Mouse (Mus musculus) heart, postnatal 25 days (tissue): ENCODE measurements around the gene Cfap54. TPM values are rescaled to one million over a fixed set of nuclear protein-coding genes. Genes with fewer than 3 reads are reported as not detected.

Source experiments
- DNase-seq: peaks from one replicate; pipeline ENCODE4 v3.0.0; 2022; ENCODE audit warnings: low spot score
- intact Hi-C: fragments of 180-260 bp; cut with DNase I; formaldehyde crosslinking; loops from one replicate; pipeline ENCODE4 v1.15.1; 2025
- total RNA-seq, 2 experiments: library from RNA; stranded (reverse); gene quantifications; 2 replicates each; pipeline ENCODE4 v1.2.3; 2021

Gene Cfap54
- total RNA-seq, 2 experiments from 2014 or later: 0.28 to 0.47 TPM

GRCm38 (mm10) chr10:93069041-93069679, 12.3 kb downstream of the Cfap54 start:
- DNase-seq: peak; percentile 54
- intact Hi-C loops: loop anchor here (10.0 kb wide), 1 partner anchor 216 kb away; no protein-coding TSS in a partner anchor

- DNase-seq: no peak
- intact Hi-C loops: loop anchor here (10.0 kb wide), 1 partner anchor 220 kb away; no protein-coding TSS in a partner anchor
Measured at GRCm38 (mm10) chr10:93064973-93065372, 16.4 kb downstream of the Cfap54 start.

GRCm38 (mm10) chr10:93063576-93063975, 17.8 kb downstream of the Cfap54 start:
- intact Hi-C loops: loop anchor here (10.0 kb wide), 1 partner anchor 221 kb away; no protein-coding TSS in a partner anchor
- DNase-seq: no peak

- no peak for DNase-seq
- intact Hi-C loops: loop anchor here (10.0 kb wide), 1 partner anchor 222 kb away; no protein-coding TSS in a partner anchor
Measured at GRCm38 (mm10) chr10:93062395-93062794, 19.0 kb downstream of the Cfap54 start.

GRCm38 (mm10) chr10:93053867-93054266, 27.6 kb downstream of the Cfap54 start:
- intact Hi-C loops: no loop called here
- no peak for DNase-seq

GRCm38 (mm10) chr10:93053315-93053714, 28.1 kb downstream of the Cfap54 start:
- DNase-seq: no peak
- intact Hi-C loops: no loop called here

GRCm38 (mm10) chr10:93051016-93051726, 30.2 kb downstream of the Cfap54 start:
- peak; percentile 49 for DNase-seq
- intact Hi-C loops: no loop called here

GRCm38 (mm10) chr10:93050571-93050970, 30.8 kb downstream of the Cfap54 start:
- intact Hi-C loops: no loop called here
- no peak for DNase-seq

GRCm38 (mm10) chr10:93043195-93043594, 38.2 kb downstream of the Cfap54 start:
- DNase-seq: no peak
- intact Hi-C loops: loop anchor here (10.0 kb wide), 2 partner anchors 432 to 502 kb away; partner anchors contain the start of genes Amdhd1 and Ccdc38

- no peak for DNase-seq
- intact Hi-C loops: loop anchor here (10.0 kb wide), 2 partner anchors 433 to 503 kb away; partner anchors contain the start of genes Amdhd1 and Ccdc38
Measured at GRCm38 (mm10) chr10:93041850-93042249, 39.6 kb downstream of the Cfap54 start.

- no peak for DNase-seq
- intact Hi-C loops: loop anchor here (10.0 kb wide), 2 partner anchors 433 to 503 kb away; partner anchors contain the start of genes Amdhd1 and Ccdc38
Measured at GRCm38 (mm10) chr10:93041392-93041791, 40.0 kb downstream of the Cfap54 start.

GRCm38 (mm10) chr10:93036532-93036931, 44.9 kb downstream of the Cfap54 start:
- no peak for DNase-seq
- intact Hi-C loops: no loop called here

- intact Hi-C loops: no loop called here
- DNase-seq: no peak
Measured at GRCm38 (mm10) chr10:93035489-93035888, 45.9 kb downstream of the Cfap54 start.

GRCm38 (mm10) chr10:93023295-93023694, 58.1 kb downstream of the Cfap54 start:
- DNase-seq: no peak
- intact Hi-C loops: no loop called here

GRCm38 (mm10) chr10:93014059-93014795, 67.2 kb downstream of the Cfap54 start:
- intact Hi-C loops: loop anchor here (2.0 to 10.0 kb wide), 5 partner anchors 182 to 1829 kb away; partner anchors contain the start of gene Tmpo
- DNase-seq: no peak

- intact Hi-C loops: loop anchor here (5.0 to 10.0 kb wide), 4 partner anchors 179 to 1826 kb away; partner anchors contain the start of gene Tmpo
- no peak for DNase-seq
Measured at GRCm38 (mm10) chr10:93011085-93011484, 70.3 kb downstream of the Cfap54 start.

- intact Hi-C loops: no loop called here
- DNase-seq: no peak
Measured at GRCm38 (mm10) chr10:93006970-93007369, 74.4 kb downstream of the Cfap54 start.

- intact Hi-C loops: no loop called here
- no peak for DNase-seq
Measured at GRCm38 (mm10) chr10:93006405-93006804, 75.0 kb downstream of the Cfap54 start.

GRCm38 (mm10) chr10:92998536-92998935, 82.9 kb downstream of the Cfap54 start:
- no peak for DNase-seq
- intact Hi-C loops: no loop called here

GRCm38 (mm10) chr10:92995186-92995585, 86.2 kb downstream of the Cfap54 start:
- no peak for DNase-seq
- intact Hi-C loops: no loop called here
